9 mouse cellular contexts compared by ENCODE assay signal in the genomic region with DNA sequence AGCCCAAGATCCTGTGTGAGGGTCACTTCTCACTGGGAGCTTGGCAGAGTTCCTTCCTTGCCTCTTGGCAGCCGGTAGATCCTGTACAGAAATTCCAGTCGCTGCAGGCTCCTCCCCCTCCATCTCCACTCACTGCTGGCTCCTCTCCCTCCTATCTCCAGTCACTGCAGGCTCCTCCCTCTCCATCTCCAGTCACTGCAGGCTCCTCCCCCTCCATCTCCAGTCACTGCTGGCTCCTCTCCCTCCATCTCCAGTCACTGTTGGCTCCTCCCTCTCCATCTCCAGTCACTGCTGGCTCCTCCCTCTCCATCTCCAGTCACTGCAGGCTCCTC. TPM values are rescaled to one million over a fixed set of nuclear protein-coding genes. Genes with fewer than 3 reads are reported as not detected.
DNase-seq lines count a peak whose midpoint lies in the region; ATAC-seq lines count a peak whose summit lies in the region.
"Had no signal": no experiment of that assay in that cellular context is flagged by ENCODE, and none has a peak within 500 bp of the region (broad histone marks: within the 10 kb centered on the region; RNA-seq: fewer than 3 reads in every experiment).

No protein-coding gene starts in this region.

- peaks cover 2% of the 10 kb centered on the region; the same call in 1 of the 2 replicates for H3K4me1 ChIP-seq in heart, embryonic 11.5 days (ENCODE audit: control insufficient read depth, insufficient read depth, low read length)
- H3K4me1 ChIP-seq in intestine, embryonic 16.5 days (ENCODE audit: control insufficient read depth, insufficient read depth, low read length): no peaks in the 10 kb centered on the region; the same call in 1 of the 2 replicates
- H3K4me1 ChIP-seq: liver, embryonic 13.5 days had no signal

- 0% methylated on average over 2 of the region's 2 CpGs for WGBS in heart, embryonic 11.5 days (ENCODE audit: insufficient replicate concordance)
- 3% methylated on average over 2 of the region's 2 CpGs for WGBS in intestine, embryonic 16.5 days

- H3K9me3 ChIP-seq in heart, embryonic 11.5 days (replicated peaks; ENCODE audit: control insufficient read depth, low read length): no peaks in the 10 kb centered on the region
- no peaks in the 10 kb centered on the region for H3K9me3 ChIP-seq in intestine, embryonic 16.5 days (ENCODE audit: control insufficient read depth, low read length)
- H3K9me3 ChIP-seq: liver, embryonic 13.5 days had no signal

- no peak overlapping the region for H3K4me3 ChIP-seq in heart, embryonic 11.5 days (ENCODE audit: low read depth, low read length)
- no peak overlapping the region for H3K4me3 ChIP-seq in intestine, embryonic 16.5 days (ENCODE audit: low read length)
- H3K4me3 ChIP-seq: liver, embryonic 13.5 days had no signal

- no peak overlapping the region for H3K27ac ChIP-seq in heart, embryonic 11.5 days (ENCODE audit: low read depth, low read length)
- no peak overlapping the region for H3K27ac ChIP-seq in intestine, embryonic 16.5 days (ENCODE audit: low read length)
- H3K27ac ChIP-seq: liver, embryonic 13.5 days had no signal

- no peak overlapping the region for H3K9ac ChIP-seq in heart, embryonic 11.5 days (ENCODE audit: low read depth, low read length)
- H3K9ac ChIP-seq in intestine, embryonic 16.5 days (ENCODE audit: low read depth, low read length): no peak overlapping the region
- H3K9ac ChIP-seq: liver, embryonic 13.5 days had no signal

- DNase-seq in heart, adult 9 months (ENCODE audit: low spot score in 2 of 2): no peak
- peak; percentile 14 to 22 for DNase-seq in cerebellum, postnatal 25 days
- DNase-seq in lung, postnatal 36 days: peak; percentile 57
- no peak for DNase-seq in spleen, postnatal 10 days (ENCODE audit: low spot score in 2 of 2)
- DNase-seq in layer of hippocampus, postnatal 10 days (ENCODE audit: low spot score in 2 of 2): no peak
- DNase-seq: liver, embryonic 13.5 days had no signal

- H3K27me3 ChIP-seq in heart, embryonic 11.5 days (ENCODE audit: control insufficient read depth, insufficient read depth, low read length): no peaks in the 10 kb centered on the region
- H3K27me3 ChIP-seq in intestine, embryonic 16.5 days (replicated peaks; ENCODE audit: control insufficient read depth, insufficient read depth, low read length): 0 out of 2 replicates have a peak, but pooled peaks cover 3% of the 10 kb centered on the region
- H3K27me3 ChIP-seq: liver, embryonic 13.5 days had no signal

- no peak for ATAC-seq in heart, embryonic 11.5 days (replicated peaks; ENCODE audit: insufficient number of reproducible peaks, low FRiP score, low TSS enrichment)
- peak; percentile 53; the same call in 1 of the 2 replicates for ATAC-seq in intestine, embryonic 16.5 days
- no peak for ATAC-seq in frontal cortex, adult (ENCODE audit: low TSS enrichment)

- H3K4me2 ChIP-seq in heart, embryonic 11.5 days: peak overlapping the region; percentile 45; the same call in 1 of the 2 replicates
- no peak overlapping the region for H3K4me2 ChIP-seq in intestine, embryonic 16.5 days (ENCODE audit: low read depth, low read length)
- H3K4me2 ChIP-seq: liver, embryonic 13.5 days had no signal

- H3K36me3 ChIP-seq in heart, embryonic 11.5 days (ENCODE audit: control insufficient read depth, insufficient read depth, low read length): no peaks in the 10 kb centered on the region
- H3K36me3 ChIP-seq in intestine, embryonic 16.5 days (ENCODE audit: control insufficient read depth, insufficient read depth, low read length): no peaks in the 10 kb centered on the region
- H3K36me3 ChIP-seq: liver, embryonic 13.5 days had no signal

RNA-seq across cellular contexts. Expression of a gene that starts 31.0 kb away (rescaled TPM):
- polyA plus RNA-seq in heart, embryonic 11.5 days (2014; fragmentation: Nextera tagmentation; extraction: Ambion mirVana): 0.25 and 0.52 TPM in 2 replicates
- 5.4 and 6.9 TPM in 2 replicates for polyA plus RNA-seq in intestine, embryonic 16.5 days (2015; fragmentation: Nextera tagmentation; extraction: Ambion mirVana)
- total RNA-seq in layer of hippocampus, postnatal 10 days (2021): 10 to 100 TPM; 88.5 to 89.7 TPM

Comparison
In these comparisons a context has a peak if more than half of its experiments do, and no peak if none do; other contexts are left out.
1. DNase-seq: peak in cerebellum, postnatal 25 days (2 of 2) and lung, postnatal 36 days (single experiment); none in heart, adult 9 months (0 of 2), spleen, postnatal 10 days (0 of 2) and layer of hippocampus, postnatal 10 days (0 of 2).